Mouse (Mus musculus): ENCODE data around the gene Unc13d.
"Not testable (repeated sequence)": the region's sequence is repeated elsewhere in the genome, so short reads cannot be mapped to it uniquely, and the experiment has no call there.

Unc13d gene

DNA sequence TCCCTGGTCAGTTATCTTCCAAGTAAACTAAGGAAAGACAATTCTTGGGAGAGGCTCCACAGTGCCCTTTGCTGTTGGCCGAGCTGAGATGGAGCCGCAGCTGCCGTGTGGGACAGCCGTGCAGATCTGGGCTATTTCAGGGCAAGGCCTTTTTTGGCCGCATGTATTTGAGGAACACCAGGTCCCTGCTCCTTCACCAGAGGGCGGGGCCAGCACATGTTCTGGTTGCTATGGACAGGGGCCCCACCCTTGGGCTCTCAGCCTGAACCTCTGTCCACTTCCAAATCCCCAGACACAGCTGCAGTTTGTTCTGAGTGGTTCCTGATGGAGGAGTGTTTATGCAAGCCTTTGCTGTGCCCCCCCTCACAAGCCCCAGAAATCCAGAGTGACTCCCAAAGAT lies 22.6 kb upstream of the Unc13d start:
- DNase-seq (ENCODE audit: low spot score in 2 of 2) = no peak

DNA sequence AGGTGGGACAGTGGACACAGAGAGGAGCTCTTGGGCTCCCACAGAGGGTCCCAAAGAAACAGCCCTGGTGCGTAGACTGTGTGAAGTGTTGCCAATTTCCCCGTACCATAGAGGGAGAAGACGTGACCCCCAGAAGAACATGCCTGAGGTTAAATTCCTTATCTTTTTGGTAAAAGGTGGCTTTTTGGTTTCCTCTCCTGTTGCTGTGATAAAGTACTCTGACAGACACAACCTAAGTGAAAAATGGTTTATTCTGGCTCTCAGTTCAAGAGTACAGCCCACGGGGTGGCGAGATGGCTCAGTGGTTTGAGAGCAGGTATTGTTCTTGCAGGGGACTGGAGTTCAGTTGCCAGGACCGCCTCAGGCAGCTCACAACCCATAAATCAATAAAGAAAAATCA lies 21.7 kb upstream of the Unc13d start:
- no peak for DNase-seq (ENCODE audit: low spot score in 2 of 2)

DNA sequence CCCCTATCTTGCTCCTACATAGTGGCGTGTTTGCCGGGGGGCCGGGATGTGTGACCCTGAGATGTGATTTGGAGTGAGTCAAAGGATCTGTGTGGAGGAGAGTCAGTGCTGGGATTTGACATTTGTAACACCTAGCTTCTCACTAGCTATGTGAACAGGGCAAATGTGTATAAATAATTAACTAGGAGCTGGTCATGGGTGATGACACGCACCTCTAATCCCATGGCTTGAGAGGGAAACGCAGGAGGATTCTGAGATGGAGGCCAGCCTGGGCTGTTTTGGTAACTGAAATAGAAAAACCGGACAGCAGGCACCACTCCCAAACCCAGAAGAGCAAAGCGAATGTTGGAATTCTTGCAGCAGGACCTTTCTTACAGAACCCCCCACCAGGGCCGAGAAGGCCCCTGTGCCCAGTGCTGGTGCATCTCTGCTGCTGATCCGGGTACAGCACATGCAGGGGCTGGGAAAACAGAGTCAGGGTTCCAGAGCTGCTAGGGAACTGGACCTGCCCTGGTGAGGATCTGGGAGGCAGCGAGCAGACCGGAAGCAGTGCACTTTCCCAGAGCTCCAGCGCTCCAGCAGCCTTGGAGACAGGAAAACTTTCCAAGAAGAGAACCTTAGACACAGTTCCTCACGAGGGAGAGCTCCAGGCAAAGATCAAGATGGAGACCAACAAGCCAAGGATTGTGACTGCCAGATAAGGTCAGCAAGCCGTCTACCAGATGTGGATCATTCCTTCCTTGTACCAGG lies 21.1 kb upstream of the Unc13d start:
- DNase-seq (ENCODE audit: low spot score in 2 of 2) = no peak

DNA sequence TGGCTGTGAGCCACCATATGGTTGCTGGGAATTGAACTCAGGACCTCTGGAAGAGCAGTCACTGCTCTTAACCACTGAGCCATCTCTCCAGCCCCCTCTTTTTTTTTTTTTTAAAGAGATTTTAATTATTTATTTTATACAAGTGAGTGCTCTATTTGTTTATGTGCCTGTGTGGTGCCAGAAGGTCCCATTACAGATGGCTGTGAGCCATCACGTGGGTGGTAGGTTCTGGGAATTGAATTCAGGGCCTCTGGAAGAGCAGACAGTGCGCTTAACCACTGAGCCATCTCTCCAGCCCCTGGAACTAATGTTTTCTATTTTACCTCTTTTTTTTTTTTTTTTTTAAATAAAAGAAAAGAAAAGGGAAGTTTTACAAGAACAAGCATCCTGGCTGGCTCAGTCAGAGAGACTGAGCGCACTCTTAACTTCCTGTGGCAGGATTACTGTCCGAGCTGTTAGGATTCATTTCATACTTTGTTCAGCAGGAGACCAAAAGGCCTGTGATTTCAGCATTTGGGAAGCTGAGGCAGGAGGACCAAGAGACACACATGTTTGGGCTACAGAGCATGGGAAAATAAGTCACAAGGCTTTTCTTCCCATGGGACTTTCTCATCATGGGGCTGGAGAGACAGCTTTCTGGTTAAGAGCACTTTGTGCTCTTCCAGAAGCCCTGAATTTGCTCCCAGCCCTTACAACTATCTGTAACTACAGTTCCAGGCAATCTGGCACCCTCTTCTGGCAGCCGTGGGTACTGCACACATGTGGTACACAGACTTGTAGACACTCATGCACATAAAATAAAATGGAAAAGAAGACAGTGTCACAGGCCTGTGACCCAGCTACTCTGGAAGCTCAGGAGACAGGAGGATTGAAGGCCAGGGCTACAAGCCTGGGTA lies 18.7 kb upstream of the Unc13d start:
- no peak for DNase-seq (ENCODE audit: low spot score in 2 of 2)

DNA sequence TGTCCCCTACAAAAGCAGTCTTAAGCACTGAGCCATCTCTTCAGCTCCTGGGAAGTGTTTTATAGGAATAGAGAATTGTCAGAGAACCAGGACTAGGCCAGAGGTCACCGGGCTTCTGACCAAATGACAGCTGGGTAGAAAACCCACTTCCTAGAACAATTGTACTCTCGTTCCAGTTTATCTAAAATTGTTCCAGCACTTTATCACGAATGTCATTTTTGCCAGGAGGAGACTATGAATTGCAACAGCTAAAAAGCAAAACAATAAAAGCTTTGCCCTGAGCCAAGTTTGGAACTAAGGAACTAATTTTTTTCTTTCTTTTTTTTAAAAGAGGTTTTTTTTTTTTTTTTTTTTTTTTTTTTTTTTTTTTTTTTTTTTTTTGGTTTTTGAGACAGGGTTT lies 17.8 kb upstream of the Unc13d start:
- DNase-seq (ENCODE audit: low spot score in 2 of 2) = no peak

DNA sequence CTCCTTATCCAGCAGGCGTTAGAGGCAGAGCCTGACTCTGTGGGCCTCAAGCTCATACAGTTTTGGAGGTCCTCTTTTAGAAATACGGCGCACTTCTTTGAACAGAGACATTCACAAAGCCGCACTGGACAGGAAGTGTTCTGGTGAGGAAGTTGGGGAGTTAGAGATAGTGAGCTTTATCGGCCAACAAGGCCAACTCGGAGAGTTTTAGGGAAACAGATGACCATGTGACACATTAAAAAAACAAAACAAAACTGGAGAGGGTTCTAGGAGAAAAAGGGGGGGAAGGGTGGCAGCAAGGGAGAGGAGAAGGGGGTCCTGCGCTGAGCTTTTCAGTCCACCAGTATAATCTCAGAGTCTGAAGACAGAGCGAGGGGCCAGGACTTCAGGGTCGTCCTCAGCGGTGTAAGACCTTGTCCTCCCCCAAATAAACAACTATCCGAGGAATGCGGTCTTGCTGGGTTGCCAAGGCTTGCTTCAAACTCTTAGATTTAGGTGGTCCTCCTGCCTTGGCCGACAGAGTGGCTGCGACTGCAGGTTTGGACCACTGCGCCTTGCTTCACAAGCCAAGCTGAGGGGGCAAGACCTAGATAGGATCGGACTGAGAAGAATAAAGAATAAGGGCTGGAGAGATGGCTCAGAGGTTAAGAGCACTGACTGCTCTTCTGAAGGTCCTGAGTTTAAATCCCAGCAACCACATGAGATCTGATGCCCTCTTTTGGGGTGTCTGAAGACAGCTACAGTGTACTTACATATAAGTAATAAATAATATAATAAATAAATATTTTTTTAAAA lies 16.2 kb upstream of the Unc13d start:
- no peak for DNase-seq (ENCODE audit: low spot score in 2 of 2)

DNA sequence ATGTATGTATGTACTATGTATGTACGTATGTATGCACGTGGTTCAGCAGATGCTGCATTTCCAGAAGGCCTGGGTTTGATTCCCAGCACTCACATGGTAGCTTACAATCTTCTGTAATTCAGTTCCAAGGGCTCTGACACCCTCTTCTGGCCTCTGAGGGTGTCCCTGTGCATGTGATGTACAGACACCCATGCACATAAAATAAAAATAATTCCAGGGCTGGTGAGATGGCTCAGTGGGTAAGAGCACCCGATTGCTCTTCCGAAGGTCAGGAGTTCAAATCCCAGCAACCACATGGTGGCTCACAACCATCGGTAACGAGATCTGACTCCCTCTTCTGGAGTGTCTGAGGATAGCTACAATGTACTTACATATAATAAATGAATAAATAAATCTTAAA lies 15.2 kb upstream of the Unc13d start:
- not testable (repeated sequence) for DNase-seq (ENCODE audit: low spot score in 2 of 2)

DNA sequence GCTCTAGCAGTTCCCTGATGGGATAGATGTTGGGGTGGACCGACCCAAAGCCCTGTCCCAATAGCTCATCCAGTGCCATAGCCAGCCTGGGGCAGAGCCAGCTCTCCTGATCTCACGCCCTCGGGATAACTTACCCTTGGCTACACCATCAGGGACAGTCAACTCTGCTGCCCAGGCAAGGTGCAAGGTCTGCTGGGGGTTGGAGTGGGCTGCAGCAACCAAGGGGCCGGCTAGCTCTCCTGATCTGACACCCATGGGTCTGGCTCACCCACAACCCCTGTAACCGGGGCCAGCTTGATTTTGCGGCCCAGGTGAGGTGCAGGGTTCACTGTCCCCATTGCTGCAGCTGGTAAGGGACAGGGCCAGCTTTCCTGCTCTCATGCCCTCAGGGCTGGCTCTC lies 13.8 kb upstream of the Unc13d start:
- DNase-seq (ENCODE audit: low spot score in 2 of 2) = no peak

DNA sequence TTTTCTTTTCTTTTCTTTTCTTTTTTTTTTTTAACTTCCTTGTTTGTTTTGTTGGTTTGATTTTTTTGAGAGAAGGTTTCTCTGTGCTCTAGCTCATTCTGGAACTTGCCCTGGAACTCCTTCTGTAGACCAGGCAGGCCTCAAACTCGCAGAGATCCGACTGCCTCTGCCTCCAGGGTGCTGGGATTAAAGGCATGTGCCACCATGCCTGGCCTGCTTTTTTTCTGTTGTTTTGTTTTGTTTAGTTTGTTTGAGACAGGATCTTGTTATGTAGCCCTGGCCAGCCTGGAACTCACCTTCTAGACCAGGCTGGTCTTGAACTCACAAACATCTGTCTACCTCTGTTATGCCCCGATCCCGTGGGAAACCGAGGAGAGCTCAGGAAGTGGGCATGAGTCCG lies 11.8 kb upstream of the Unc13d start:
- DNase-seq (ENCODE audit: low spot score in 2 of 2) = no peak

DNA sequence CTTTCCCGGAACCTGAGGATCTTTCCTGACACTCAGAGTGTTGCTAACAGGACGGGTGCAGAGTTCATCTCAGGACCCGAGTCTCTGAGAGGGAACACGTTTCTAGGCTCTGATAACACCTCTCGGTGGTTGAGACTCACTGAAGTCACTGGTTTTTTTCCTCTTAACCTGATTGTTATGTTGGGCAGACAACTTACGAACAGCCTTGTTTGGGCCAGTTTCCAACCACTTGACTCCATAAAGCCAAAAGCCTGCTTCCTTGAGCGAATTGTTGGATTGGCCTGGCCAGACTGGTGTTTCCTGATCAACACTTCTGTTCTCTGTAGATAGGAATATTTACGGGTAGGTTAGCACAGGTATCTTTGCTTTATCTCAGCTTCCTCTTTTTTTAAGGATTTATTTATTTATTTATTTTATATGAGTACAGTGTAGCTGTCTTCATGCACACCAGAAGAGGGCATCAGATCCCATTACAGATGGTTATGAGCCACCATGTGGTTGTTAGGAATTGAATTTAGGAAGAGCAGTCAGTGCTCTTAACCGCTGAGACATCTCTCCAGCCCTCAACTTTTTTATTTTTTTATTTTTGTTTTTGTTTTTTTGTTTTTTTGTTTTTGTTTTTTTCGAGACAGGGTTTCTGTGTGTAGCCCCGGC lies 11.1 kb upstream of the Unc13d start:
- no peak for DNase-seq (ENCODE audit: low spot score in 2 of 2)

DNA sequence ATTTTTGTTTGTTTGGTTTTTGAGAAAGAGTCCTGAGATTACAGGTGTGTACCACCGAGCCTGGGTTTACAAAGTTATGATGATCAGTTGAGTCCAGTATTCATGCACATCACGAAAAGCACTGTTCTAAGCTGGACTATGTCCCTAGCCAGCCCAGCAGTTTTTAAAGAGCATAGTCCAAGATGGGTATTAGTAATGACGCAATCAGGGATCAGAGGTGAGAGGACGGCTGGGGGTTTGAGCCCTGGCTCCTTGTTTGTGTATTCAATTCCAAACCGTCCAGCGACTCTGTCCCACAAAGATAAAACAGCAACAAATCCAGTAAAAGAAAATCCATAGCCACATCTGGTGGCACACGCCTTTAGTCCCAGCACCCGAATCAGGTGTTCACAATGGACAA lies 10.4 kb upstream of the Unc13d start:
- DNase-seq (ENCODE audit: low spot score in 2 of 2) = no peak

DNA sequence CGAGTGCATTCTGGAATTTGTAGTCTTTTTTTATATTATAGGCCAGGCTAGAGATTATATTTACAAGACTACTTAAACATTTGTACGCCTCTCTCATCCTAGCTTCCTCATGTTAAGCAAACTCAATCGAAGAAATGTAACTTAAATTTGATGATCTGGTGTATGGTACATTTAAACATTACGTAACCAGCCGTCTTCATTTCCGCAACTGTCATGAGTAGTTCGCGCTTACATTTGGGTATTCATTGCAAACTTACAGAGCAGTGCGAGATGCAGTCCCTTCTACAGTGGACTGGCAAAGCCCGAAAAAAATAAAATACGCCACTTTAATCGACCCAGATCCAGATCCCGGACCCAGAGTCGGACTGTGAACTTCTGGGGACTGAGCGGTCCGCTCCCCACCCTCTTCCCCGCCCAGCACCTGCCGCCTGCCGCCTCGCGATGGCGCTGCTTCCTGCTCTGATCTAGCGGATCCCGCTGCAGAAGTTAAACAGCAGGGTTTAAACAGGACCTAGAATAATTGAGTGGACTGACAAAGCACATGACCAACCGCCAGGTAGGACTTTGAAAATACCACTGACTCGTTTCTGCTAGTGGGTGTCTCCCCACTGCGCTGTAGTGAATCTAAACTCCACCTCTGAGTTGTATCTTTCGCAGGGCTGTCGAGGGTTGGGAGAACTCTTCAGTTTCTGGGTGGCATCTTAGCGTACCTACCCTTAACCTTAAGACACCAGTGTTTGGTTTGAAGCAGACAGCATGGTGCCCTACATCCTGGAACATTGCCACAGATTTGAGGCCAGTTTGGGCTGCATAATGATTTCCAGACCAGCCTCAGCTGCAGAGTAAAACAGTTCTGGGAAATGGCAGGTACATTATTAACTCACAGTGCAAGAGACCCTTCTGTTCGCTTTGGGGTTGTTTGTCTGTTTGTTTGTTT lies 9.7 kb upstream of the Unc13d start:
- peak; percentile 78 to 84 for DNase-seq (ENCODE audit: low spot score in 2 of 2)

DNA sequence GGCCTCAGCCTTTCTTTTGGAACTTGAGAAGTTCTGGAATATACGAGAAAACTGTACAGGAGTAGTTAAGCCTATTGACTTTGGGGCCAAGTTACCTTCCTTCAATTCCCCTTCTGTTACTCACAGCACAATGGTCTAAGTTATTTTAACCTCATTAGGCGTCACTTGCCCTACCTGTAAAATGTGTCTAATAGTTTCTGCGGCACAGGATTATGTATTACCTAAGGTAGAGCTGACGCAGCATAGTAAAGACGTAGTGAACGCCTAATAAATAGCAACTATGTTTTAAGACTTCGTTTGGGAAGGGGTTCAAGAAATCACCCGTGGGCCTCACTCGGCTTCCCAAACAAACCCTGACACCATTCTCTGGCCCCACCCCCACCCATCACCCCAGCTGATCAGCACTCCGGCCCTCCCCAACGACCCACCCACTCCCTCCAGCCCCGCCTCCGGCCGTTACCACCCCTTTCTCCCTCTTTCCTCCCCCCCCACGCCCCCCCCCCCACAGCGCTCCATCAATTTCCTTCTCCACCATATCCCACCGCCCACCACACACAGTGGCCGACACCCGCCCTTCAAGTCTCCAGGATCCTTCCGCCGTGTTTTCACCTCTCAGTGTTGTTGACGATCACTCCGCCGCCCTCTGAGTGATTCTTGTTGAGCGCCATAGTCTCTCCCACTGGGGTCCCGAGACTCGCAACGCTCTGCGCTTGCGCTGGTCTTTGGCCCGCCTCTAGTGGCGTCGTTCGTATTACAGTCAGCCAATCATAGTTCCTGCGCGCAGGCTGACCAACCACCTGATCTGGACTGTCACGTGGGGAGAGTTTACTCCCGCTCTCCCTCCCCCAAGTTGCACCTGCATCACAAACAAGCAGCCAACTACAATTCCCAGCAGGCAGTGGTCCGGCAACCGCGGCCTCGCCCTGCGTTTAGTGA lies 8.8 kb upstream of the Unc13d start, which contains the start of gene Wbp2:
Gene Wbp2 (minus strand): TSS at position 738 of the 936 bp plus-strand sequence.
- peak; percentile 97 to 99 for DNase-seq (ENCODE audit: low spot score in 2 of 2)

DNA sequence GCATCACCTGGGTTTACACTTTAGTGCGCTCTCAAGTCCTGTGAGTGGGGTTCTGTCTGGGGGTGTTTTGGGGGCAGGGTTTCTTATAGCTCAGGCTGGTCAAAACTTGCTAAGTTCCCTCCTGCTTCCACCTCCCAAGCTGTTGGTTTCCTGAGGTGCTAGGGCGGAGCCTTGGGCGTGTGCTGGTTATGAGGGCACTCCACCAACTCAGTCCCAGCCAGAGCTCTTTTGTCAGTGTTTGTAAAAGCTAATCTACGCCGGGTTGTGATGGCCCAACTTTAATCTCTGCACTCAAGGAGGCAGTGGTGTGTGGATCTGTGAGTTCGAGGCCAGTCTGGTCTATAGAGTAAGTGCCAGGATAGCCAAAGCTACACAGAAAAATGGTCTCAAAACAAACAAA lies 6.4 kb upstream of the Unc13d start:
- no peak for DNase-seq (ENCODE audit: low spot score in 2 of 2)

DNA sequence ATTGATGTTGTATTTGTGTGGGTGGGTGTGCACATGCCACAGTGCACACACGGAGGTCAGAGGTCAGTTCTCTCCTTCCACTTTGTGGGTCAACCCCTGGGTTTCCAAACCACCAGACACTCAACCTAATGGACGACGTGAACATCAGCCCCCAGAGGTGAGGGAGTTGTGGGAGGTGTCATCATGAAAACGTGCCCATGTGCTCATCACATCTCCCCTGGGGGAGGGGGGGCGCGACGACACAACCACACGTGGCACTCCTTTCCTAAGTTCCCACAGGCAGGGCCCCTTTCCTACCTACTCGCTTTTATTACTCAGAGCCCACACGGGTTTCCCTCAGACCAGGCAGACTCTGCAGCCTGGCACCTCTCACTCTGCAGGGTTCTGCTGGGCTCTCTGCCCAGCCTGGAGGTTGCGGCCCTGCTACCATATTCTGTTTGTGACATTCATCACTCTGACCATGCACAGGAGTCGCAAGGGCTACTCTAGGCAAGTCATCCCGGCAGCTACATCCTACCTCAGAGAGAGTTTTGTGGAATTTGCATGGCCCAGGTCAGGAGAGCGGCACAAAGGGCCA lies 5.4 kb upstream of the Unc13d start:
- DNase-seq (ENCODE audit: low spot score in 2 of 2) = no peak

DNA sequence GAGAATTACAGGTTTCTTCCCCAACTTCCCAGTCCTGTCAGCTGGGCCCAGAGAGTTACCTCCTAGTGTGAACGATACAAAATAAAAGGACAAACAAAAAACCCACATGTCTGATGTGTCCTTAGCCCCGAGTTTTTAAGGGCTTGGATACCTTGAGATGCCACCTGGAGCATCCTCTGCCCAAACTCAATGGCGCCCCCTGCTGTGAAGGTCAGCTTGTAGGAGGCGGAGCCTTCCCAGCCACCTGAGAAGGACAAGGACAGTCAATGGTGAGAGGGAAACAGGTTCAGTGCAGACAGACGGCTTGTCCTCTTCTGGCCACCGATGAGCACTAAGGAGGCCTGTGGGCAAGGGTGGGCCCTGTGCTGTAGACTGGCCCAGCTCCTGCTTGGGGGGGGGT lies 3.3 kb upstream of the Unc13d start:
- DNase-seq (ENCODE audit: low spot score in 2 of 2) = peak in 1 of 2 experiments; percentile 52

DNA sequence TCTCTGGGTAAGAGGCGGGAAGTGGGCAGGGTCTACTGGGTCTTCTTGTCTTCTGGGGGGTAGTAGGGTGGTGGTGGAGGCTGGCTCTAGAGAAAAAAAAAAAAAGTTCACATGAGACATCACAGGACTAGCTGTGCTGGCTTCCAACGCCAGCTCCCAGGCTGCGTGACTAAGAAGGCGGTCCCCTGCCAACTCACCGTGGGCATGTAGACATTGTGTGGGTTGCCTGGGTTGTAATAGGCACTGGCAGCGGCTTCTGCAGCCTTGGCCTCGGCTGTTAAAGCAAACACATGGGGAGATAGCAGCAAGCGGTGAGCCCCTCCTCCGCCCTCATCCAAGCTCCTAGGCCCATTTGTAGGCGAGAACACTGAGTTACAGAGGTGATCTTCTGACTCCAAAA lies 1.8 kb upstream of the Unc13d start:
- DNase-seq (ENCODE audit: low spot score in 2 of 2) = peak; percentile 83 to 84

DNA sequence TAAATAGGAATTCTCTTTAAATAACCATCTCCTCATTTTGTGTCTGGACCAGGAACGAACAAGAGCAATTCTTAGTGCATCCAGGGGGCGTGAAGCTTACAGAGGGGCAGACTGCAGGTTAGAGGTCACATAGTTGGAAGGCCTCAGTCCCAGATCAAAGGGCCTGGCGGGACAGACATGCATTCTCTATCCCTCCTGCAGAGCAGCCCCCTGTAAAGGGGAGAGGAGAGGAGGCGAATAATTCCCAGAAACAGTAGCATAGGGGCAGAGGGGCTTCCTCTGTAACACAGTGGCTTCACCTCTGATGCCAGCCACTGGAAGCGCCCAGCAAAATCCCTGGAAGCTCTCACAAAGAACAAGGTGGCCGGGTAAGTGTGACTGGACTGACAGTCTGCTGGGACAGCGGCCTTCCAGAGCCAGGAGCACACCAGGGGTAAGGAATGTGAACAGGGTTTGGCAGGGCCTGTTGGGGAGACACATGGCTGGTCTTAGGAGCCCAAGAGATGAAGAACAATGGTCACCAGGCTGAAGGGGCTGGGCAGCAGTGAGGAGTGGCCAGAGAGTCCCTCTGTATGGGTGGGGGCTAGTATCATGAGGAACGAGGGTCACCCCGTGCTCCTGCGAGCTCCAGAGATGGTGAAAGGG lies 1.0 kb upstream of the Unc13d start:
- DNase-seq (ENCODE audit: low spot score in 2 of 2) = no peak

DNA sequence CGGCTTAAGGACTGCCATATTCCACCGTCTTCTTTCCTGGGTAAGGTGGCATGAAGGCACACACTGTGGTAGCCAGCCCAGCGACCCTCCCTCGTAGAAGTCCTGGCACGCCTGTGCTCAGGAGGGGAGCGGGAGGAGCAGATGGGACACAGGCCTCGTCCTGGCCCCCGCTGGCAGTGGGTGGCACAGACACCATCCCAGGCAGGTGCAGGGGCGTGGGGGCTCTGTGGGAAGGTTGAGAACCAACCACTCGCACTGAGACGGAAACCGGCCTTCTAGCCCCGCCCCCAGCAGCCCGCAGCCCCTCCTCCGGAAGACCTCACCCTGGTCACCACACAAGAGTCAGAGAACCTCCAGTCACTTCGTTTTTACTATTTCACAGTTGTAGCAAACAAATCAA lies 460 bp upstream of the Unc13d start:
- DNase-seq (ENCODE audit: low spot score in 2 of 2) = no peak
